Mouse (Mus musculus): ENCODE results near the gene Ikzf4.
"Not testable (repeated sequence)": the region's sequence is repeated elsewhere in the genome, so short reads cannot be mapped to it uniquely, and the experiment has no call there.

Ikzf4 gene

DNA sequence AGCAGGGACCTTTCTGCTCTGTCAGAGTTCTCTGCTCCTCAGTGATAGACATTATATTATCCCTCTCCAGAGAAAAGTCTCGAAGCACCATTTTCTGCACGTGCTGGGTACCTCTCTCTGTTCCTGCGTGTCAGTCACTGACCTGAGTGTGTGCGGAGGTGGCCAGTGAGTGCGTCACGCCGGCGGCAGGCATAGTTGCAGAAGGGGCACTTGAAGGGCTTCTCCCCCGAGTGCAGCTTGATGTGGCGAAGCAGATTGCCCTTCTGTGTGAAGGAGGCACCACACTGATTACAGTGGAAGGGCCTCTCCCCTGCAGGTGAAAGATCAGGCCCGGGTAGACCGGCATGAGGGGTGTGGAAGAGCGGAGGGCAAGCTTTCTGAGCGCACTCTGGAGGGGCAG lies 5.8 kb downstream of the Ikzf4 start:
- DNase-seq (ENCODE audit: low read depth) = no peak

DNA sequence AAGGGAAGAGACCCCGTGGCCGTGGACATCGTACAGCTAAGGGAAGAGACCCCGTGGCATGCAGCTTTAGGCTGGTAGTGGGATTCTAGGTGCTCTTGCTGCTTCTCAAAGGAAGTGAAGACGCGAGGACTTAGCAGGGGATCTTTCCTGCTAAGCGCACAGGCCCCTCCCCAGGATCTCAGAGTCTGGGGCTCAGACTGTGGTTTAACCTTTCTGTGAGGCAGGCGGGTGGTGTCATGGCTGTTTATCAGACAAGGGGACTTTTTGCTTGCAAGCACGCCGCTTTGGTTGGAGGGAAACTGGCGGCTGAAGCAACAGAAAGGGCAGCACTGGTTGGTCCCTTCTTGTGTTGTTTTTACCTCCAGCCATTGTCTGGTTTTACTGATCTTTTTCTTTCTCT lies 8.8 kb downstream of the Ikzf4 start:
- no peak for DNase-seq (ENCODE audit: low read depth)

DNA sequence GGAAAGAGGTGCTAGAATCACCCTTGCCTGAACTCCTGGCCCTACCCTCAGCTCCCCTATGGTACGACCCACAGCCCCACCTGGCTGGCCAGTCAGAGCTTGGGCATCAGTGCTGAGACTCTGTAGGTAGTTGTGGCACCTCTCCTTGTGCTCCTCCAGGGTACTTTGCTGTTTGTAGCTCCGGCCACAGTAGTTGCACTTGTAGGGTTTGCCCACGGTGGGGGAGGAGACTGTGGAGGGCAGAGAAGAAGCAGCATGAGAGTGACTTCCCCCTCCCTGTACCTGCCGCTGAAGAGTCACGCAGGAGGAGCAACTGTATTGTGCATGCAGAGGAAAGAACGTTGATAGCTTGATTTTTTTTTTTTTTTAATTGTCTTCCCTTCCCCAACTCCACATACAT lies 9.2 kb downstream of the Ikzf4 start:
- DNase-seq (ENCODE audit: low read depth) = no peak

DNA sequence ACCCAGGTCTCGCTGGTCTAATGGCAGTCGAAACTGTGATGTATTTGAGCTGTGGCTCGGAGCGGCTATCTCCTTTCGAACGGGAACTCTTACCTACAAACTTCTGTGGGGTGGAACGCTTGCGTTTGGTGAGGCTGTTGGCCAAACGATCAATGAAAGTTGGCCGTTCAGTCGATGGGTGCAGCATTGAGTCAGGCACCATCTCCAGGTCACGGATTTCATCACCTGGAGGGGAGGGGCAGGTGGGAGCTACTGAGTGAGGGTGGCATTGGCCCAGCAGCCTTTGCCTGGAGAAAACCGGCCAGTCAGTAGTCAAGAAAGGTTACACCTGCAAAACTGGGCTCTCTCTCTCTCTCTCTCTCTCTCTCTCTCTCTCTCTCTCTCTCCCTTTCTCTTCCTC lies 10.1 kb downstream of the Ikzf4 start:
- no peak for DNase-seq (ENCODE audit: low read depth)

DNA sequence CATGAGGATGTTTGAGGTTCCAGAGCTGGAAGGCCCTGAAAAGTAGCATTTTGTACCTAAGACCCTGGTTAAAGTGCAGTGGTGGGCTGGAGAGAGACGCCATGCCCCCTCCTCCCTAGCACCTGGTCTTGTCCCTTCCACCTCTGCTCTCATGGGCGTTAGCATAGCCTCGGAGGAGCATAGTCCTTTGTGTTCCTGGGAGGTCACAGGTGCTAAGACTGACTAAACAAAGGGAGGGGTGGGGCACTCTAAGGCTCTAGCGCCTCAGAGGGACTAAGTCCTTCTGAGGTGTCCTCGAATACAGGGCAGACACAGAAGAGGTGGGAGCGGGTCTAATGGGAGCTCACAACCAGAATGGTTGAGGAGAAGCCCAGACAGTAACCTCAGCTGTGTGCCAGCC lies 14.2 kb downstream of the Ikzf4 start:
- no peak for DNase-seq (ENCODE audit: low read depth)

DNA sequence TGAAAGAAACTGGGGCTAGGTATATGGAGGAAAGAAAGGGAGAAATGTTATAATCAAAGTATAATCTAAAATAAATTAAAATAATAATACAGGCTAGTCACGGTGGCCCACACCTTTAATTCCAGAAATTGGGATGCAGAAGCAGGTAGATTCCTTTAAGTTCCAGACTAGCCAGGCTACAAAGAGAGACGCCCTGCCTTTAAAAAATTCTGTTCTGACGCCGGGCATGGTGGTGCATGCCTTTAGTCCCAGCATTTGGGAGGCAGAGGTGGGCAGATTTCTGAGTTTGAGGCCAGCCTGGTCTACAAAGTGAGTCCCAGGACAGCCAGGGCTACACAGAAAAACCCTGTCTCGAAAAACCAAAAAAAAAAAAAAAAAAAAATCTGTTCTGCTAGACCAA lies 15.5 kb downstream of the Ikzf4 start:
- not testable (repeated sequence) for DNase-seq (ENCODE audit: low read depth)

DNA sequence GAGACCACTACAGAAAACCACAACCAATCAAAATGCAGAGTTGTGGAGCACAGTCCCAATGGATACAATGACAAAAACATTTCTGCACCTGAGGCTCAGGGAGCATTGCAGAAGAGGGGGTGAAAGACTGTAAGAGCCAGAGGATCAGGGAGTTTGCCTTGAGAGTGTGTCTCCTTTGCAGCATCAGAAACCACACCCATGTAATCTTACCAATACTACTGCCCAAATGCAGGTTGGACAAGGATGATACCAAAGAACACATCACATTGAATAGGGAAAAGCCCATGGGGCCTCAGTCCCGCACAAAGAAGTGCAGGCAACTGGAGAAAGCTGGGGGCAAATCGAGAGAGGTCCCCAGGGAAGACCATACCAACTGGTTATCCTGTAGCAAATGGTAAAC lies 16.0 kb downstream of the Ikzf4 start:
- no peak for DNase-seq (ENCODE audit: low read depth)

DNA sequence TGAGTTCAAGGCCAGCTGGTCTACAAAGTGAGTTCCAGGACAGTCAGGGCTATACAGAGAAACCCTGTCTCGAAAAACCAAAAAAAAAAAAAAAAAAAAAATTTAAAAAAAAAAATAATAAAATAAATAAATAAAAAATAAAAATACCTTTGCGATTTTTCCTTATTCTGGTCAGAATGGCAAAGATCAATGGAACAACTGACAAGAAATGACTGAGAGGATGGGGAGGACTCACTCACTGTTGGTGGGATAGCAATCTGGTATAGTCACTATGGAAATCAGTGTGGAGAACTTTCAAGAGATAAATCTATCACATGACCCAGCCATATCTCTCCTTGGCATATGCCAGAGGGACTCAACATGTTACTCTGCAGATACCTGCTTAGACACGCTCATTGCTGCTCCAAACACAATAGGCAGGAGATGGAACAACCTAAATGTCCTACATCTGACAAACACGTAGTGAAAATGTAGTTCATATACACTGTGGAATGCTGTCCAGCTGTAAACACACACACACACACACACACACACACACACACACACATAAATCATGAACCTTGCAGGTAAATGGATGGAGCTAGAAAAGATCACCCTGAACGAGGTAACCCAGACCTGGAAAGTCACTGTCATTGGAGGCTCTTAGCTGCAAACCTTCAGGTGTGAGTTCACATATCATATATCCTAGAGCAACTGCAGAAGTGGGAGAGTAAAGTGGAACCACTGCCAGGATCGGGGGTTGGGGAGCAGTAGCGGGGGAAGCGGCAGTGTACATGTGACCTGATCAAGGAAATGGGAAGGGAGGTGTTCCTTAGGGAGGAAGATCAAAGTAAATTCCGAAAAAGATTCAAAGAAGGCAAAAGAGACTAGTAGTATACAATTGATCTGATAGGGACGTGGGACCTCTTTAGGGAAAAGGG lies 18.1 kb downstream of the Ikzf4 start:
- DNase-seq (ENCODE audit: low read depth) = no peak

DNA sequence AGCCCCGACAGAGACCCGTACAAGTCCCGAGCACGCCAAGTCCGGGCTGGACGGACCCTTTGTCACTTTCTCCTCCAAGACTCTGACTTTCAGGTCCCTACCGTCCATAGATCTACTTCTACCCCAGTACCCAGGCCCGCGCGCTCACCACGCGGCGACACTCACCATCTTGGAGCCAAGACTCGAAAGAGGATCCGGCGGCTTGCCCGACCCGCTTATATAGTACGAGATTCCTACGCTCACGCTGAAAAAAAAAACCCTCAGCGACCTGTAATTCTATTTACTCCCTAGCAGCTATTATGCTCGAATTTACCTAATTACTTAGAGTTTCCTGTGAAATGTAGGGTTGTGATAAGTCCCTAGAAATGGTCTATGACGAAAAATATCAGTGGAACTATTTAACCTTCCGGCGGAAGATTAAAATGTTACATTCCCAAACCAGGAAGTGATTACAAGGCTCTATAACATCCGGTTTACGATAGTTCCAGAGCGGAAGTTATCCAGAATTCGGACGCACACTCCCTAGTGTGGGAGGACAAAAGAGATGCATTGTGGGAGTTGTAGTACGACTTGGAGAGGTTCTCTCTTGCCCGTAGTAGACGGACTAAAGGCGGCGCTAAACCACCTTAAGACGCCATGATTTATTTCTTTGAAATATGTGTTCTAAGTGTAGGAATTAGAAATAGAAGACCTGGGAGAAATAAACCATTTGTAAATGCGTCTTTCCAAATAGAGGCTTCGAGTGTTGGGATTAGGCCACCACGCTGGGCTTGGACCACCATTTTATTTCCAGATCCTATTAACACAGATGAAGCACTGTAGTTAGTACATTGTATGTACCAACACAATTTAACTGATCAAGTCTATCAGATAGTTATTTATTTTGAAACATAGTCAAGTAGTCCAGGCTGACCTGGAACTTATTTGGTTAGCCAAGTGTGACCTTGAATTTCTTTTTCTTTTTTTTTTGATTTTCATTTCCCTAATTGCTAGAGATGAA lies 19.2 kb downstream of the Ikzf4 start, which contains the start of gene Rps26:
TSS of gene Rps26 (minus strand) at position 437 of the 1,000 bp plus-strand sequence.
- peak; percentile 97 for DNase-seq (ENCODE audit: low read depth)

GRCm38 (mm10) chr10:128625287-128625894 lies 20.4 kb downstream of the Ikzf4 start:
- peak; percentile 20 for DNase-seq (ENCODE audit: low read depth)

DNA sequence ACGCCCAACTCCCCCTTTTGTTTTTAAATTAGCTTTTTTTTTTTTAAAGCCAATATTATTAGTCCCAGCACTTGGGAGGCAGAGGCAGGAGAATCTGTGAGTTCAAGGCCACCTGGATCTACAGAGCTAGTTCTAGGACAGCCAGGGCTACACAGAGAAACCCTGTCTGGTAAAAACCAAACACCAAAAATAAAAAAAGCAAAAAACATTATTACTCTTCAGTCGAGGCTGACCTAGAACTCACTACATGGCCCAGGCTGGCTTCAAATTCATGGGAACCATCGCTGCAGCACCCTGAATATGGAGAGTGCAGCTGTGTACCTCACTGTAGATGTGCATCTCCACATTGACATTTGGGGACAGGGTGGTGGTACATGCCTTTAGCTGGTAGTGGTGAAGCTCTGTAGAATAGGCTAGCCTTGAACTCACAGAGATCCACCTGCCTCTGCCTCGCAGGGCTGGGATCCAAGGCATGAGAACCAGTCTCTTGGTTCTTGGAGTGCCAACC lies 22.6 kb downstream of the Ikzf4 start:
- not testable (repeated sequence) for DNase-seq (ENCODE audit: low read depth)

DNA sequence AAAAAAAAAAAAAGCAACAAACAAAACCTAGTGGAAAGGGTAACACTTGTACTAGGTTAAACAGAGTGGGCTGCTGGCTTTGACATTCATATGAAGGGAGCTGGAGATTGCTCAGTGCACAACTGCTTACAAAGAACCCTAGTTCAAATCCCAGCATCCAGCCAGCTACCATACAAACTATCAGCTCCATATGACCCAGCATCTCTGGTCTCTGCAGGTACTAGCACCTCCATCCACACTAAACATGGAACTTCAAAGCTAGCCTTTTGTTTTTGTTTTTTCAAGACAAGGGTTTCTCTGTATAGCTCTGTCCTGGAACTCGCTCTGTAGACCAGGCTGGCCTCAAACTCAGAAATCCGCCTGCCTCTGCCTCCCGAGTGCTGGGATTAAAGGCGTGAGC lies 23.1 kb downstream of the Ikzf4 start:
- DNase-seq (ENCODE audit: low read depth) = no peak

DNA sequence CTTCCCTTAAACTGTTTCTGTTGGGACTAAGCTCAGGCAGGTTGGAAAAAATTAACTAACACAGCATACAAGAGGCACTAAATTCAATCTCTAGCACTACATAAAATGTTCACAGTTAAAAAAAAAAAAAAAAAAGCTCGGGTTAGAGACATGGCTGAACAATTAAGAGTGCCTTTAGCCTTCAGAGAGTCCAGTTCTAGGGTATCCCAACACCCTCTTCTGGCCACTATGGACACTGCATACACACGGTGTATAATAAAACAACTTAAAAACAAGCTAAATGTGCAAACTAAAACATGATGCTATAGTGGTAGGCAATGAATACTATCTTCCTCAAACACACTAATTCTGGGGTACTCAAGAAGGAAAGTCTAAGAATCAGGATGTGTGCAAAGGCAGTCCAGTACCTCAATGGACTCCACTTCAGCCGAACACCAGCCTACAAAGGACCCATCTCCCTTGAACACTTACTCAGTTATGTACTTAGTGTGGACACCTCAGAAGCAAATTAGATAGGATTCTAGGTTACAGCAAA lies 23.7 kb downstream of the Ikzf4 start:
- peak; percentile 41 for DNase-seq (ENCODE audit: low read depth)

DNA sequence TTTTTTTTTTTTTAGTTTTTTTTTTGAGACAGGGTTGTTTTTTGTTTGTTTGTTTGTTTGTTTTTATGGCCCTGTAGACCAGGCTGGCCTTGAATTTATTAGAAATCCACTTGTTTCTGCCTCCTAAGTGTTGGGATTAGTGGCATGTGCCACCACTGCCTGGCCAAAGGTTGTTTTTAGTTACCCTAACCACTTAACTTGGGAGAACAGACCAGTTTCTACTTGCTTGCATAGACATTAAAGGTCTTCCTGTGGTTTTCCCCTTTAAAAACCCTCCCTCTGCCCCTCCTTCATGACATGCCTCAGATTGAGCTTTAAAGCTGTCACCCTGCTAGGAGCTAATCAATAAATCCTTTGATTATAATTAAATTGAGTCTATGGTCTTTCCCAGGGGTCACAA lies 25.6 kb downstream of the Ikzf4 start:
- DNase-seq (ENCODE audit: low read depth) = no peak

GRCm38 (mm10) chr10:128619148-128619547 lies 26.6 kb downstream of the Ikzf4 start:
- DNase-seq (ENCODE audit: low read depth) = not testable (repeated sequence)

DNA sequence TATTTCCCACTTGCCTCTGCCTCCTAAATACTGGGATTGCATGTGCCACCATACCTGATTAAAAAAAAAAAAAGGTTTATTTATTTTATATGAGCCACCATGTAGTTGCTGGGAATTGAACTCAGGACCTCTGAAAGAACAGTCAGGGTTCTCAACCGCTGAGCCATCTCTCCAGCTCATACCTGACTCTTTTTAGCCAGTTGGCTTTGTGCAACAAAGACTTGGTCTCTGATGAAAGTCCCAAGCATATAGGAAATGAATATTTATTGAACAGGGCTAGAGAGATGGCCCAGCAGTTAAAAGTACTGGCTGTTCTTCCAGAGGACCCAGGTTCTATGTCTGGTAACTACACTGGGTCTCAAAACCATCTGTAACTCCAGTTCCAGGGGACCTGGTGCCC lies 27.2 kb downstream of the Ikzf4 start:
- no peak for DNase-seq (ENCODE audit: low read depth)

GRCm38 (mm10) chr10:128615798-128616448 lies 29.9 kb downstream of the Ikzf4 start:
- DNase-seq (ENCODE audit: low read depth) = not testable (repeated sequence)

DNA sequence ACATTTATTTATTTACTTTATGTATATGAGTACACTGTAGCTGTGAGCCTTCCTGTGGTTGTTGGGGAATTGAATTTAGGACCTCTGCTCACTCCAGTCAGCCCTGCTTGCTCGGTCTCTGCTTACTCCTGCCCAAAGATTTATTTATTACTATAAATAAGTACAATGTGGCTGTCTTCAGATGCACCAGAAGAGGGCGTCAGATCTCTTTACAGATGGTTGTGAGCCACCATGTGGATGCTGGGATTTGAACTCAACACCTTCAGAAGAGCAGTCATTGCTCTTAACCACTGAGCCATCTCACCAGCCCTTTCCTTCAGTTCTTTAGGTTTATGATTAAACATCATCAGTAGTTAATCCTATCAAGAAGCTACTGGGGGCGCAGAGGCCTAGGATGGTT lies 30.9 kb downstream of the Ikzf4 start:
- no peak for DNase-seq (ENCODE audit: low read depth)

- DNase-seq (ENCODE audit: low read depth) = not testable (repeated sequence)
These were observed 32.0 kb downstream of the Ikzf4 start for GRCm38 (mm10) chr10:128613820-128614219.

DNA sequence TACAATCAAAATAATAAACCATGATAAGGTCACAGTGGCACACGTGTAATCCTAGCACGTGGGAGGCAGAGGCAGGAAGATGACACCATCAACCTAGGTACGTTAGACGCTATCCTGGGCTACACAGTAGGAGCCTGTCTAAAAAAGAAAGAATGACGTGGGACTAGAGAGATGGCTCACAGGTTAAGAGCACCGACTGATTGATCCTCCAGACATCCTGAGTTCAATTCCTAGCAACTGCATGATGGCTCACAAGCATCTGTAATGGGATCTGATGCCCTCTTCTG lies 32.7 kb downstream of the Ikzf4 start:
- no peak for DNase-seq (ENCODE audit: low read depth)

DNA sequence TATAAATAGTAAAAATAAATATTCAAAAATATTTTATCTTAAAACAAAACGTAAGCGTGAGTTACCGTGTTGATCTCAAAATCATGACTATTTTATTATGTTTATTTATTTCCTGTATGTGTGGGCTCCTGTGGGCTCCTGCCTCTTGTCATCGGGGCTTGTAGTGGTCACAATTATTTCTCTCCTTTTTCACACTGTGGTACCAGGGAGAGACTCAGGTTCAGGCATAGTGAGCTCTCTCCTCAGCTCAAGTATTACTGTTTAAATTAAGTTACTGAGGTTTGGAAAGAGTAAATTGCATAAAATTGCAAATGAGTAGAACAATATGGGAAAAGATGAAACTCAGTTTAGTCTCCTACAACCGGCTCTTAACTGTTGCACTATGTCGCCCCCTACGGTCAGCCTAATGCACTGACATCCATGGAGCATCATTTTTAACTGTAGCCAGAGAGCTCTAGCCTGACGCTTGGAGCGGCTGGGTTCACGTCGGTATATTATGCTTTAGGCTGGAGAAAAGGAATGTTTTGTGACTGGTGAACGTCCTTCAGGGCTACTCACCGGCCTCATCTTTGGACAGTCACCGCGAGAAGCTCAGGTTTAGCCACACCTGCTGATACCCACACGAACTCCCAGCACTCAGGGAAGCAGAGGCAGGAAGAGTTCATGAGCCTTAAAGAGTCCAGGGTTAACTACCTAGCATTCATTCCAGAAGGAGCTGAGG lies 33.2 kb downstream of the Ikzf4 start:
- peak; percentile 95 for DNase-seq (ENCODE audit: low read depth)
